Mouse (Mus musculus) ES-Bruce4 (cell line): ENCODE measurements at regions not wholly inside any gene's neighbourhood (a gene's known extent, or its start where the extent isn't known, plus 50 kb on each side); places are given as distances from the start of the nearest gene placed in this dataset.

Experiments used
- CTCF ChIP-seq: IDR thresholded peaks from one replicate; pipeline ENCODE4 v1.8.1; 2011; ENCODE audit warnings: low read depth, low read length
- EP300 ChIP-seq: IDR thresholded peaks from 2 replicates; pipeline ENCODE4 v1.6.1; 2011; ENCODE audit warnings: low read depth, low read length; ENCODE audit not compliant: insufficient read depth
- POLR2A ChIP-seq: IDR thresholded peaks from one replicate; pipeline ENCODE4 v1.8.1; 2011; ENCODE audit warnings: low read length; ENCODE audit not compliant: insufficient read depth

GRCm38 (mm10) chr13:85982089-85982488 is 64.6 kb downstream of the Cox7c start:
- no peak for TF ChIP-seq POLR2A
- no peak for TF ChIP-seq CTCF
- no peak for TF ChIP-seq EP300
